Mouse (Mus musculus): ENCODE results near the gene Ell.

The Ell gene

DNA sequence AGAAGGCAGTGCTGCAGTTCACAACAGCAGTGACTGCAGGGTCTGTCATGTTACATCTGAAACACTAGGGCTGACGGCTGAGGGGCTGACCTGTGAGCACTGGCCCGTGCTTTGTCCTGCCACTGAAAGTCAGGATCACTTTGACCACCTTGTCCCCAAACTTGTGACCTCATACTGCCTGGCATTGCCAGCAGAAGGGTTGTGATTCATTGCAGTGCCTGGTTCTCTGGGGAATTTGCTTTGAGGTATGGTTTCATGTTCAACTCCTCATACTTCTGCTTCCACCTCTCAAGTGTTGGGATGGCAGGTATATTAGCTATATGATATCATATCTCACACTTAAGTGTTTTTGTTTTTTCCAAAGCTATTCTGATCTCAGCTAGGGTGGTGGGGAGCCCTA lies 3.6 kb upstream of the Ell start:
- DNase-seq (ENCODE audit: low spot score) = no peak

DNA sequence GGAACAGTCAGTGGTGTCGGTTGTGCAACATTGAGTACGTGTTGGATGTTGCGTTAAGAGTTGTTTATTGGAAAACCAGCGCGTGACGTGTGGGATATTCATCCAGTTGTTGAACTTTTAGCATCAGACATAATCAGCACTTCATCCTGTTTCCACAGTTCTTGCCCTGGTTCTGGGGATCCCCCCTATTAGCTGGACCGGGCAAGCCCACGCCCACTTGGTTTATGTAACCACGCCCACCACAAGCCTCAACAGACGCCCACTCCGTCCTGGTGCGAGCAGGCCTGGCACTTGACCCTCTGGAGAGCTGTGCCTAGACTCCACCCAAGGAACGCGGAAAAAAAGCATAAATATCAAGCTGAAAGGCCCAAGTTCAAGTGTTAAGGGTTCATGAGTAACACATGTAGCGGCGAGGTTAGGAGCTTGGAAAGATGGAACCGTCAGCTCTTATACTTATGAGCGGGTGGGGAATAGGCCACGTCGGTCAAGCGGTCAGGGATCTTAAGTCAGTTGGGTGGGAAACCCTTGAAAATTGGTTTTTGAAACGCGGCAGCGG lies 1.2 kb upstream of the Ell start:
- peak; percentile 58 for DNase-seq (ENCODE audit: low spot score)

DNA sequence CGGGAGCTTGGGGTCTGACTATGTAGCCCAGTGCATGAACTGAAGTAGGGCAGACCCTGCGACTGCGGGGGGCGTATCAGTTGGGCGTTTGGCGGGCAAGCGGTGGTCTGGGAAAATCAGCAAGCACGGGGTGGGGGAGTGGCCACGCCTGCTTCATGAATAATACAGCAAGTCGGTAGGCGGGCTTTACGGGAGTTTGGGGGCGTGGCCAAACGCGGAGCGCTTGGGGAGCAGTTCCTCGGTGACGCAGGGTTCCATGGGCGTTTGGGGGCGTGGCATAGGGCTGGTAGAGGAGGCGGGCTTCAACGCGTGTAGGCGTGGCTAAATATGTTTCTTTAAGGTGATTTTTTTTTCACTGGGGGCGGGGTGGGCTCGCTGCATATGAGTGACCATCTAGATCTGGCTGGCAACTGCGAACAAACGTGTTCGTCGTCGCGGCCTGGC lies 602 bp upstream of the Ell start:
- DNase-seq (ENCODE audit: low spot score) = peak; percentile 99

DNA sequence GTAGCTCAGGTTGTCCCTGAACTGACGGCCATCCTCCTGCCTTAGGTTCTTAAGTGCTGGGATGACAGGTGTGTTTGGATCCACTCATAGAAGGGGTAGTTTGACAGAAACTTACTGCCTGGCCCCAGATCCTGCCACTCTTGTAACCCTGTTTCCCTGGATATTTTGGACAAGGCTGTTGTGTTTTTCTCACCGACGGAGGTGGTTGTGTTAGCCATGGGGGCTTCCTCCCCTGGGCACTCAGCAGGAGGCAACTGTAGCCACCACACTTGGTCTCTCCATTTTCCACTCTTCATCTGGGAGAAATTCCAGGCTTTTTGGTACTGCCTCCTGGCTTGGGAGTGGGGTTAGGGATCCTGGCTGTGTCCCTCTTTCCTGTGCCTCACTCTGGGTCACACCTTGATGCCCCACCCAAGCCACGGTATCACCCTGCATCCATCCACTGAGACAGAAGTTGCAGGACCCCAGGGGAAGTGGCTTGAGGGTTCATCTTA lies 803 bp downstream of the Ell start:
- no peak for DNase-seq (ENCODE audit: low spot score)

DNA sequence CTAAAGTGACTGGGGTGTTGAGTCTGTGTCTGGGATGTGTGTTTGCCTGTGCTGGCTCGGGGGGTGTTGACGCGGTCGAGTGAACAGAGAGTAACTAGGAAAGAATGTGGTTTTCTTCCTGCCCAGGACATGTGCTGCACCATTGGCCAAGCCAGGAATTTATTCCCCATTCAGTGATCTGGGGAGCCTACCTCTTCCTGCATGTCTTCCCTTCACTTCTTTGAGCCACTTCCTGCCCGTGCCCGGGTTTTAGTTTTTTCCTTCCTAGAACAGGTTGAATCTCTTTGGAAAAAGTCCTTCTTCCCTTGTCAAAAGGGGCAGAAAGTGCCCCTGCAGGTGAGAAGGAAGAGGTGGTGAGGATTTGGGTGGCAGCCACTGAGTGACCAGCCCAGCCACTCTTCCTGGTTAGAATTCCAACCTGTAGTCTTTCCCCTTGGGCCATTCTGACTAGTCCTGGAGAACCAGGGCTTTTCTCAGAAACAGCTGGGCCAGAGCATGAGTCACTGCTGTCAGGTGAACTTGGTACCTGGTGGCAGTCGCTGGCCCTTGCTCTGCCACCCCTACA lies 1.3 kb downstream of the Ell start:
- no peak for DNase-seq (ENCODE audit: low spot score)

DNA sequence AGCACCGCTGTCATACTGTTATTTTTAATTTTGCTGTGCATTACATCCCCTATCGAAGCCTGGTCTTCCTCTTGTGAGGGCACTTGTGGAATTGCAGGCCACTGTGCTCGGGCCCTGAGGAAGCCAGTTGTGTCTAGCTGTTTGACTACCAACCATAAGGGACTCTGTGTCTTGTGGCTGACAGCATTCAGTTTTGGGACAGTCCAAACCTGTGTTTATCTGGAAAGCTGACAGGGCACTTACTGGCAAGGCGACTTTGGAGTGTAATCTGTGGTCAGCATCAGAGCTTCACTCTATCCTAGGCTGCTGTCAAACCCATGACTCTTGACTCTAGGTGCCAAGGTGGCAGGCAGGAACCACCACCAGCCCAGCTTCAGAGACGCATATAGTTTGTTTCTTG lies 1.8 kb downstream of the Ell start:
- no peak for DNase-seq (ENCODE audit: low spot score)

DNA sequence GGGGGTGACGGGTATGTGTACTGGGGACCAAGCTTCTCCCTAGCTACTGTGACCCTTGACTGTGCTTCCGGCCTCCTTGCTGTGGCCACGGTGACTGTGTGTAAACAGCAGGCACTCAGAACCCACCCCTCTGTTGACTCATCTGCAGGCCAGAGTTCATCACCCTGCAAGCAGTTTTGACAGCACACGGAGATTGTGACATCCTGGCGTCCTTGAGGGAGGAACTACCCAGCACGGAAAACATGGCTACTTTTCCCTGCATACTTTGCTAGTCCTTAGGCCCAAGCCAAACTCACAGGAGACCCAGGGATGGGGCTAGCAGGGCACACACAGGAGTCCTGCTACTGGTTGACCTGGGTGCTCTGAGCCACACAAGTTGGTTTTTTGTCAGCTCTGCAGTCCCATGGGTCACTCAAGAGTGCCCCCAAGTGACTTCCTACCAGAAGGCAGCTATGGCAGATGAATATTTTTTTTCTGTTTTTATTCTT lies 5.0 kb downstream of the Ell start:
- no peak for DNase-seq (ENCODE audit: low spot score)

DNA sequence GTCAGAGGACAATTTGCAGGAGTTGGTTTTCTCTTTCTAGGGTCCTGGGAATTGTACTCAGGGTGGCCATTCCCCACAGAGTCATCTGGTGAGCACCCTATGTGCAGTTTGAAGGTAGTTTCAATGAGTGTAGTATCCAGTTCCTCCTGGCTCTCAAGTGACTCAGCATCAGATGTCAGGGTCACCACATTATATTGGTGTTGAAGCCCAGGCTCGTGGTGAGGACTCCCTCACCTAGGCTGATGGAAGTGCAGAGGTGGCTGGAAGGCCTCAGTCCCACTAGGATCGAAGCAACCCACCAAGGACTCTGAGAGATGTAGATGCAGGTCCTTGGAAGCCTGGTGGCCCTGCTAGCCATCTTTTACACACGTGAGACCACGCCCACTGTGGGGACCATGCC lies 7.2 kb downstream of the Ell start:
- no peak for DNase-seq (ENCODE audit: low spot score)

DNA sequence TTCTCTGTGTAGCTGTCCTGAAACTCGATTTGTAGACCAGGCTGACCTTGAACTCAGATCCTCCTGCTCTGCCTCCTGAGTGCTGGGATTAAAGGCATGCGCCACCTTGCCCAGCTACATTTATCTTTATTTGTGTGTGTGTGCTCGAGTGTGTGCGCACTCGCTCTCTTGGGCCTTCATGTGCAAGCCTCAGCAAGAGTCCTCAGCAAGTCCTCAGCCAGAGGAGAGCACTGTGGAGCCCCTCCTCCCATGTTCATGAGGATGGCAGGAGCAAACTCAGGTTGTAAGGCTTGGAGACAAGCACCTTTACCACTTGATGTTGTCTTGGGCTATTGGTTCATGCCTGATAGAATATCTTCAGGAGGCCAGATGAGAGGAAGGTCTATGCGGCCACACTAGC lies 8.5 kb downstream of the Ell start:
- no peak for DNase-seq (ENCODE audit: low spot score)

DNA sequence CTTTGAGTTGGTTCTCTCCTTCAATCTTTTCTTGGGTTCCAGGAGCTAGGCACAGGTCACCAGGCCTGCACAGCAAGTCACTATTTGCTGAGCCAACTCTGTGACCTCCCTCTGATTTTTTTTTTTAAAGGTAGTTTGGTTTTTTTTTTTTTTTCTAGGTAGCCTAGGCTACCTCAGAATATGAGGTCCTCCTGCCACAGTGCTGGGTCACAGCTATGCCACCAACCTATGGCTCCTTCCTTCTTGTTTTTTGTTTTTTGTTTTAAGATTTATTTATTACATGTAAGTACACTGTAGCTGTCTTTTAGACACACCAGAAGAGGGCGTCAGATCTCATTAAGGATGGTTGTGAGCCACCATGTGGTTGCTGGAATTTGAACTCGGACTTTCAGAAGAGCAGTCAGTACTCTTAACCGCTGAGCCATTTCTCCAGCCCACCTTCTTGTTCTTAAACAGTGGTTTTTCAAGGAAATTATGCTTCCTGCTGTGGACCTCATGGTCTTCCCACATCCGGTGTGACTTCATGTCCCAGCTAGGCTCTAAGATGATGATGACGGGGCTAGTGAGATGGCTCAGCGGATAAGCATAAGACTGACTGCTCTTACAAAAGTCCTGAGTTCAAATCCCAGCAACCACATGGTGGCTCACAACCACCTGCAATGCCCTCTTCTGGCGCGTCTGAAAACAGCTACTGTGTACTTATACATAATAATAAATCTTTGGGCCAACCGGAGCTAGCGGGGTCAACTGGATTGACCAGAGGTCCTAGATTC lies 10.3 kb downstream of the Ell start:
- no peak for DNase-seq (ENCODE audit: low spot score)

DNA sequence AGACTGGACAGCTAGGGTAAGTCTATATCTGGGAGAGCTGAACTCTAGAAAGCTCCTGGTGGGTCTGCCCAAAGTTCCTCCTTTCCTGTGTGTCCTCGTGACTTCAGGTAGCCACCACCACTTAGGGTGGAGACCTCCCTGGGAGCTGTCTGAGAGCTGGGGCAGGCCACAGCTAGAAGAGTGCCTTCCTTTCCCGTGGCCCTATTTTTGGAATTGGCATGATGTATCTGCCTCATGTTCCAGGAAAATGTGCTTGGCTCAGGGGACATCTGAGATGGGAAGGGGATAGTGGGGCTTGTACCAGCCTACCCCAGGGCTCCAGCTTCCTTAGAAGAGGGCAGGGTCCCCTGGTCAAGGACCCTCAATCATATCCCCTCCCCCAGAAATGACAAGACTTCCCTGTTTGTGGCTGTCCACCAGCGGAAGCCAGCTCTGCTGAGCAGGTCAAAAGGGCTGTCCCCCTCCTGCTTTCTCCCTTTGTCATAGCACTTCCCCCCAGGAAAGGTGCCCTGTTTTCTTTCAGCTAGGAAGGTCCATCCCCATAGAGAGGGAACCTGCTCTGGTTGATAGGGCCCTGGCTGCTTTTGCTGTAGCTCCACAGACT lies 12.4 kb downstream of the Ell start:
- DNase-seq (ENCODE audit: low spot score) = no peak

DNA sequence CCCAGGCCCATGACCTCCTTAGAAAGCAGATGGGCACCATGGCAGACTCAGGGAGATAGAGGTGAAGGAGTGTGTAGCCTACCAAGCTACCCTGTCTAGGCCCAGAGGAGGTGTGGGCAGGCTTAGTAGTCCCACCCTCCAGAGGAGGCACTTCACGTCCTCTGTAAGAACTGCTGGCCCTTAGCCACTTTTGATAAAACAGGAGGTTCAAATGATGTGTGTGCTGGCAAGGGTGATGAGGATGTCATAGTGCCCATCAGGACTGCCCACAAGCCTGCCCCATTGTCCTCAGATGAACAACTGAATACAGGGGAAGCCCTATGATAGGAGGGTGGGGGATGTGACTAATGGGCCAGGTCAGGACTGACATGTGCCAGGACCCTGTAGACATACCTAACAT lies 13.6 kb downstream of the Ell start:
- no peak for DNase-seq (ENCODE audit: low spot score)

DNA sequence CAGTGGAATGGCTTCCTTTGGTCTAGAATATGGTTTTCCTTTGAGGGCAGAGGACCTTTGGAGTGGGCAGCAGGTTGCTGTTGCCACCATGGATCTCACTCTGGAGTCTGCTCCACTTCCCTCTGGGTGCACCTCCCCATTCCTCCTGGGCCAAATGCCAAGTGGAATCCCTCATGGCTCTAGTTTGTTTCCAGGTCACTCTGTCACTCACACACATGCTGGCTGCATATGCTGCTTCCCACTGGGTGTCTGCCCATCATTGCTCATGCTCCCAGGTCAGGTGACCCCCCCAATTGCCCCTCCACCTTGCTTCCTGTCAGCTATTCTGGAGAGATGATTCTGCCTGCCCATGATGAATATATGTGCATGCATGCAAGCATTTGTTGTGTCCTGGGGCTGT lies 14.5 kb downstream of the Ell start:
- no peak for DNase-seq (ENCODE audit: low spot score)

DNA sequence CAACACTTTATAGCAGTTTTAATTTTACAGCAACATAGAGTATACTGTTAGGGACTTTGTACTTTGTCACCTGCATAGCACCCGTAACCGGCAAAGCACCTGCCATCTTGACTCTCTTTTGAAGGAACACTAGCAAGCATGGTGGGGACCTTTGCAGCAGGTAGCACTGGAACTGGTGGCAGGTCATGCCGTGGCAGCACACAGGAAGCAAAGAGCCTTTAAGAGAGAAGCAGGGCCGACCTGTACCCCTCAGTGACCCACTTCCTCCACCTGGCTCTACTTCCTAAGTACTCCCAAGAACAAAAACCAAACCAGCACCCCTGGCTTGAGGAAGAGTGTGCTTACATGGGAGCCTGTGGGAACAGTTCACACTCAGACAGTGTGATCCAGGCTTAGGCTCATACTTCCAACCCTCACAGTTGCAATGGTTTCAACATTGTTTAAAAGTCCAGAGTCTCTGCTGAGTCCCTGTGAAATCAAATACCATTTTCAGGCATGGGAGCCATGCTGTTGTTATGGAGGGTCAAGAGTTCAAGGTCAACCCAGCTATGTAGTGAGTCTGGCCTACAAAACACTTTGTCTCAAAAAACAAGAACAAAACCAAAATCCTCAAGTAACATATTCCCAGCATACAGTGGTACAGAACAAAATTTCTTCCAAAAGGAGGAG lies 16.0 kb downstream of the Ell start:
- no peak for DNase-seq (ENCODE audit: low spot score)

DNA sequence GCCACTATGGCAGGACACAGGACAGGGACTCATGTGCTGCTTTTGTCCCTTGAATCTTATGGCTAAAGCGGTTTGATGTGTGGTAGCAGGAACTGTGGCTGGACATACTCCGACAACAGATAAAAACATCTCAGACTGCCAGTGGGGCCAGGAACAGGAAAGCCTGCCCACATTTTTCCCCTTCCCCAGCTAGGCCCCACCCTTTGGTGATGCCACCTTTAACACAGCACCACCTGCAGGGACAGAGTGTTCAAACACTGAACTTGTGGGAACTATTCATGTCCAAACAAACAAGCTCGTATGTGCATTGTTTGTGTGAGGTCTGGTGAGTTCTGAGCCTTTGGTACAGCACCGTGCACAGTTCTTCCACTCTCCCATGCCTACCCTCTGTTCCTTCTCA lies 19.1 kb downstream of the Ell start:
- DNase-seq (ENCODE audit: low spot score) = no peak

DNA sequence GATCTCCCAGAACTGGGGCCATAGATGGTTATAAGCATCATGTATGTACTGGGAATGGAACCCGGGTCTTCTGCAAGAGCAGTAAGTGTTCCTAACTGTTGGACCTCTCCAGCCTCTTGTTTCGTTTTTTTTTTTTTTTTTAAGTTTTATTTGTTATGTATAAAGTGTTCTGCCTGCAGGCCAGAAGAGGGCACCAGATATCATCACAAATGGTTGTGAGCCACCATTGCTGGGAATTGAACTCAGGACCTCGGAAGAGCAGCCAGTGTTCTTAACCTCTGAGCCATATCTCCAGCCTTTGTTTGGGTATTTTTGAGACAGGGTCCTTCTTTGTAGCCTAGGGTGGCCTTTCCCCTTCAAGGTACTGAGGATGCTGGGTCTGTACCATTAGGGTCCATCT lies 19.7 kb downstream of the Ell start:
- no peak for DNase-seq (ENCODE audit: low spot score)

DNA sequence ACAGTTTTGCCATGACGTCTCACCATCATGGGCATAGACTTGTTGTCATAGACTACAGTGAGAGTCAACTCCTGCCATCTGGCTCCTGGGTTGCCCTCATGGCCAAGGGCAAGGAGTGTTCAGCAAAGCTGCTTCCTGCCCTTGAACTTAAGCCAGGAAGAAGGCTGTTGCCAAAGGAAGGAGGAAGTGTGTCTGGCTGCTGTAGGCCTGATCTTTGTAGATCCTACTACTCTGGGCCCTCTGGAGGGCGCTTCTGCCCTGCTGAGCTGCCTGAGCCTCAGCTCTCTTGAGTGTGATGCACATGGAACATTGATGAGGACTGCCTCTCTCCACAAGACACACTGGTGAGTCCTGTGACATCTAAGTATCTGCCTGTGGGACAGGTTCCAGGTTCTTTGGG lies 20.8 kb downstream of the Ell start:
- DNase-seq (ENCODE audit: low spot score) = no peak

DNA sequence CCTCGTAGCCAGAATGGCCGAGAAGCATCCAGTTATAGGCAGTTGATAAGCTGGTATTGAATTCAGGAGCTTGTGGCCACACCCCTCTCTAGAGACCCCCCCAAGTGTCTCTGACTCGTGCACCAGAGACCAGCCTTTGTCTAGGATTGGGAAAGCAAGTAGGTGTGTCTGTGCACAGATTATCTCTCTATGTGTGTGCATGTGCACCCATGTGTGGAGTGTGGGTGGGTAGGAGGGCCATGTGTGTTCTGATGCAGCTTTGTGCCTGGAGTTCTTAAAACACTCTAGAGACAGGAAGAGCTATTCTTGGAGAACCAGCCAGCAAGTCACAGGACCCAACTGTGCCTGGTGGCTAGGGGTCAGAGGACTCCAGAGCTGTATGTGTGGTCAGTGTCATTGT lies 21.3 kb downstream of the Ell start:
- DNase-seq (ENCODE audit: low spot score) = no peak

DNA sequence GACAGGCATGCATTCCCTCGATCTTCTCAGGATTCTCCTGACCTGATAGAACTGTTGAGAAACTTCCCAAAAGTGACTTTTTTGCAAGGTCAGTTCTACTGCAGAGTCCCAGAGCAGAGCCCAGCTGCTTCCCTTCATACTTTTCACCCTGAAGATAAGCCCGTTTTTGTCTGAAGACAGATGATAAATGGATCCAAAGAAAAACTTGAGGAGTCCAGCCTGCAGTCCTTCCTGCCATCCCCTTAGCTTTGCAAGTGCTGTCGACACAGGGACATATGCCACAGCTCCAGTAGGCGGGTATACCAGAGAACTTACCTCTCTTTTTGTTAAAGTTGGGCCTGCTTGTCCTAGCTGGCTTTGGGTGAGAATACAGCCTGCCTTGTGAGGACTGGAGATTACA lies 22.1 kb downstream of the Ell start:
- DNase-seq (ENCODE audit: low spot score) = no peak

DNA sequence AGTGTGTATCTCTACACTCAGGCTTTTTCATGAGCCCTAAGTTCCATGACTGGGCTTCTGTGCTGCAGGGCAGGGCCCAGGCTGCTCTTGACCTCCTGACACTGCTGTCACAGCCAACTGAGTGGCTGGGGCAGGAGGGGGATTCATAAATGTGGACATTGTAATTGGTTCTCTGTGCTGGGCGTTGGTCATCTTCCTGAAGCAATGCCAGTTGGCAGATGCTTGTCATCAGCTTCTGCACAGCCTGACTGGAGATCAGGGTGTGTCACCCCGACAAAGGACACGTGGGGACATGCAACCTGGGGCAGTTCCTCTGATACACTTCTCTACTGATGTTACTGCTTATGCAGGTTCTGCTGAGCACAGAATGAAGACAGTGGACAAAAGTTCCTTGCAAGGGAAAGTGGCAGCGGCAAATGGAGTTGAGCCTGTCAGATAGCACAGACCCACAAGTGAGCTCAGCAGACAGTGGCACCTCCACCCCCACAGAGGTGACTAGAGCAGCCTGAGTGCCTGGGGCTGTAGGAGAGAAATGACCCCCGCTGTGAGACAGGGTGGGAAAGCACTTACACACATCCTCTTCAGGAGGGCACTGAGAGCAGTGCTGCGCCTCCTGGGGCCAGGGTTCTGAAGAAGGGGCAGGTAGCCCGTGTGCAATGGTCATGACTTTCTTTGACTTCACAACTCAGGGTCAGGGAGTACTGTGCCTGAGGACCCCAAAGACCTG lies 22.7 kb downstream of the Ell start:
- no peak for DNase-seq (ENCODE audit: low spot score)

DNA sequence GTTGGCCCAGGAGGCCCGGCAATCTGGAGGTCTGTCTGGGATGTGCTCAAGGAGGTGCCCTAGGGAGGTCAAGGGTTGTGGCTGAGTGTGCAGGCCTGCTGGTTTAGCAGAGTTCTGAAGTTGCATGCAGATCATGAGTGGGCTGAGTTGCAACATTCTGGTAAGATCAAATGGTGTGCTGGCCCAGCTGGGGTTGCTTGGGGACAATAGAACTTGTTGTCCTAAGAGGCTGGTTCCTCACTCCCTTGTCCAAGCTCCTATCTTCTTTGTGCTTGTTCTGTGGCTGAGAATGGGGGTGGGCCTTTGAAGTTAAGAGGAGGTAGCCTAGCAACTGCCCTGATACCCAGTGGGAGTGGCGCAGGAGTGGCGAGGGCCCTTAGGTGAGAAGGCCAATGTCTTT lies 23.5 kb downstream of the Ell start:
- no peak for DNase-seq (ENCODE audit: low spot score)

Data from urinary bladder, postnatal 25 days (tissue).